Mouse (Mus musculus): ENCODE results near the gene Mettl3. TPM values are rescaled to one million over a fixed set of nuclear protein-coding genes. Genes with fewer than 3 reads are reported as not detected.
A peak's percentile ranks its signal among the peaks of the same experiment; 100 is the strongest.

Gene Mettl3
- polyA plus RNA-seq (2012; rRNA removed) (14.5 and 15.3 TPM in 2 replicates), polyA plus RNA-seq (2014; fragmentation: Nextera tagmentation; extraction: Ambion mirVana) (18.1 and 18.2 TPM in 2 replicates)

DNA sequence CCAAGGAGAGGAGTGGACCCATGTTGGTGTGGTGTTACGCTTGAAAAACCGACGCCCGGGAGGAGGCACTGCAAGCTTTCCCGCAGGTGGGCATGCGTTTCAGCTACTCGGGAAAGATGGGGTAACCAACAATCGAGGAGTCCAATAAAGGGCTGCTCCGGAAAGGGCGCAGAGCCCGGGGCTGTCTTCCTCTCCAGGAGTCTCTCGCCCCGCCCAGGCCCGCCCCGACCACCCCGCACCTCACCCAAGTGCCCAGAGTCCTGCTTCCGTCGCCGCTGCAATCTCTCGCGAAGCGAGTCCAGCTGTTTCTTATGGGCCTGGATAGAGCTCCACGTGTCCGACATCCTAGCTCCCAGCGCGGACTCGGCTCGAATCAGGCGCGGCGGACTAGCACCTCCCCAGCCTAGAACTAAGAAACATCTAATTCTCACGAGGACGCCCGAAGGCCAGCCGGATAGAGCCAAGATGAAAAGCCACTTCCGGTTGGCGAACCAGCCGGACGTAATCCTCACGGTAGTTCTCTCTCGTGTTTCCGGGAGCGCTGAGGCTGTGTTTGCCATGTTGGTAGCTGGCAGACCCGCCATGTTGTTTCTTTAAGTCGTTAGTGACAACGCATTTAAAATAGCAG lies at the start of gene Mettl3:
Mettl3 (minus strand) TSS at position 485 of the 628 bp plus-strand sequence.
- Histone ChIP-seq H3K9me3 (ENCODE audit: control insufficient read depth, low read length) (no peaks in the 10 kb centered on the region), H3K4me1 (replicated peaks; ENCODE audit: control insufficient read depth in 2 of 2, insufficient read depth in 2 of 2, low read length in 1 of 2) (peaks cover 16 to 24% of the 10 kb centered on the region in 2 experiments), H3K36me3 (replicated peaks; ENCODE audit: control insufficient read depth, insufficient read depth, low read depth) (peaks cover 3% of the 10 kb centered on the region), H3K27me3 (ENCODE audit: control insufficient read depth, insufficient read depth, low read length) (no peaks in the 10 kb centered on the region), H3K4me2 (ENCODE audit: low read depth) (peak within 1 kb of the TSS; percentile 85), H3K9ac (replicated peaks) (peak within 1 kb of the TSS; percentile 87), H3K27ac (peak within 1 kb of the TSS; percentile 89), H3K4me3 (ENCODE audit: insufficient read depth in 1 of 2, low read depth in 2 of 2, low read length in 2 of 2) (peak within 1 kb of the TSS; percentile 90 to 93)
- peak; percentile 85 to 94 (median 87) for DNase-seq (ENCODE audit: low read depth in 3 of 3, low spot score in 3 of 3)
- TF ChIP-seq CTCF (IDR thresholded peaks at IDR 0.05; ENCODE audit: low read depth) (0 out of 2 replicates have a peak, but pooled peaks have one; percentile 5), EP300 (IDR thresholded peaks at IDR 0.05; ENCODE audit: low read depth) (no peak; the same call in 1 of the 2 replicates)
- WGBS (ENCODE audit: insufficient replicate concordance), result under 1% methylated on average over 45 of the region's 46 CpGs
- peak; percentile 90 for ATAC-seq (ENCODE audit: insufficient read depth)

DNA sequence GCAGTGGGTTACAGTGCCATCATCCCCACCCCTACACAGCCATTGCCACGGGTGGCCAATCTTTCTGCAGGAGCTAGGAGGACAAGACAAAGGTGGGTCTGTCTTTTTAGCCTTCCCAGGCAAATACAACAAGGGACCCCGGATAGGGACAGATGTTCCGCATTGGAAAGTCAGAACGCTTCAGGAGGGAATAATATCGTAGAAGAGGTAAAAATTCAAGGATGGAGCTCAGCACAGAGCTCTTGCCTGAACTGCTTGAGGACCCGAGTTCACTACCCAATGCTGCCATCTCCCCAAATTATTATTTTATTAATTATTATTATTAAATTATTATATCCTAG lies 34.6 kb upstream of the Mettl3 start:
- Histone ChIP-seq H3K9ac (replicated peaks) (no peak overlapping the region), H3K9me3 (ENCODE audit: control insufficient read depth, low read length) (no peaks in the 10 kb centered on the region), H3K27me3 (ENCODE audit: control insufficient read depth, insufficient read depth, low read length) (no peaks in the 10 kb centered on the region), H3K4me3 (ENCODE audit: insufficient read depth in 1 of 2, low read depth in 2 of 2, low read length in 2 of 2) (no peak overlapping the region), H3K27ac (no peak overlapping the region), H3K4me1 (replicated peaks; ENCODE audit: control insufficient read depth in 2 of 2, insufficient read depth in 2 of 2, low read length in 1 of 2) (peaks cover 0 to 5% of the 10 kb centered on the region in 2 experiments; a peak in 2 of 4 replicates), H3K36me3 (replicated peaks; ENCODE audit: control insufficient read depth, insufficient read depth, low read depth) (no peaks in the 10 kb centered on the region), H3K4me2 (ENCODE audit: low read depth) (no peak overlapping the region)
- DNase-seq (ENCODE audit: low read depth in 3 of 3, low spot score in 3 of 3) (no peak), ATAC-seq (ENCODE audit: insufficient read depth) (no peak)
- 62% methylated on average over 6 of the region's 6 CpGs for WGBS (ENCODE audit: insufficient replicate concordance)
- no peak for TF ChIP-seq EP300 (IDR thresholded peaks at IDR 0.05; ENCODE audit: low read depth)
- no peak for TF ChIP-seq CTCF (IDR thresholded peaks at IDR 0.05; ENCODE audit: low read depth)

DNA sequence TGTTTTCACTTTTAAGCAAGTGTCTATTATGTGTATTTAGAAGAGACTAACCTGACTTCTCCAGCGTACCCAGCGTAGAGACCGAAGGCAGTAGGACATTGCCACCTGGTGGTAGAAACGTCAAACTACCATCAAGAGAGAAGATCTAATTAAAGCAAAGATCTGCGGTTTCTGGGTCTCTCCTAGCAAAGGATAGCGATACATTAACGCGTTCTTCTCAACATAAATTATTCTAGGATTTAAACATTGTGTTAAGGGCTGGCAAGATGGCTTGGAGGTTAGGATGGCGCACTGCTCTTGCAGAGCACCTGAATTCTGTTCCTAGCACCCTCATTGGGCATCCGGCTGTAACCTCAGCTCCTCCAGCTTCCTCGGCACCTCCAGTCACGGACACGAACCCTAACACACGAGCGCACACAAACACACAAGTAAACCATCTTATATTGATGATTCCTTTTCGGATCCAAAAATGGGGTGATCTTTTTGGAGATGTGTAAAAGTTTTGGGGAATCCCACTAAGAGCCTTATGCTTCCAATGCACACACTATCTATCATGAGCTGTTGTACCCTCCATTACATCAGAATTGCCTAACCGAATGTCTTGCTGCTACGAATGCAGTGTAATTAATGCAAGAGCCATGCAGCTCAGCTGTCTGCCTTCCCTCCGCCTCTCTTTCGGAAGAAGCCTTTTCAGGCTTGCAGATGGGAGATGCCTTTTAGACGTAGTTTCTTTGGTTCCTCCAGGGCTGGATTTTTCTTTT lies 34.0 kb upstream of the Mettl3 start:
- peak; percentile 45 to 55 (median 48) for DNase-seq (ENCODE audit: low read depth in 3 of 3, low spot score in 3 of 3)
- H3K4me2 ChIP-seq (ENCODE audit: low read depth), result 0 out of 2 replicates have a peak overlapping the region, but pooled peaks have one; percentile 6
- no peaks in the 10 kb centered on the region for H3K9me3 ChIP-seq (ENCODE audit: control insufficient read depth, low read length)
- no peak overlapping the region for H3K4me3 ChIP-seq (ENCODE audit: insufficient read depth in 1 of 2, low read depth in 2 of 2, low read length in 2 of 2)
- no peak overlapping the region for H3K27ac ChIP-seq
- no peaks in the 10 kb centered on the region for H3K27me3 ChIP-seq (ENCODE audit: control insufficient read depth, insufficient read depth, low read length)
- H3K4me1 ChIP-seq (replicated peaks; ENCODE audit: control insufficient read depth in 2 of 2, insufficient read depth in 2 of 2, low read length in 1 of 2), result peaks cover 0 to 5% of the 10 kb centered on the region in 2 experiments; a peak in 2 of 4 replicates
- no peak overlapping the region for H3K9ac ChIP-seq (replicated peaks)
- ATAC-seq (ENCODE audit: insufficient read depth), result no peak
- H3K36me3 ChIP-seq (replicated peaks; ENCODE audit: control insufficient read depth, insufficient read depth, low read depth), result no peaks in the 10 kb centered on the region
- TF ChIP-seq EP300 (IDR thresholded peaks at IDR 0.05; ENCODE audit: low read depth) (no peak), CTCF (IDR thresholded peaks at IDR 0.05; ENCODE audit: low read depth) (peak; percentile 79)
- 25% methylated on average over 21 of the region's 21 CpGs for WGBS (ENCODE audit: insufficient replicate concordance)

GRCm38 (mm10) chr14:52332171-52332570 lies 27.2 kb upstream of the Mettl3 start:
- no peak overlapping the region for H3K27ac ChIP-seq
- H3K4me1 ChIP-seq (replicated peaks; ENCODE audit: control insufficient read depth in 2 of 2, insufficient read depth in 2 of 2, low read length in 1 of 2), result no peaks in the 10 kb centered on the region
- ATAC-seq (ENCODE audit: insufficient read depth), result no peak
- WGBS (ENCODE audit: insufficient replicate concordance), result 62% methylated on average over 3 of the region's 3 CpGs
- no peak for TF ChIP-seq EP300 (IDR thresholded peaks at IDR 0.05; ENCODE audit: low read depth)
- TF ChIP-seq CTCF (IDR thresholded peaks at IDR 0.05; ENCODE audit: low read depth), result no peak
- no peak overlapping the region for H3K4me3 ChIP-seq (ENCODE audit: insufficient read depth in 1 of 2, low read depth in 2 of 2, low read length in 2 of 2)
- H3K36me3 ChIP-seq (replicated peaks; ENCODE audit: control insufficient read depth, insufficient read depth, low read depth), result no peaks in the 10 kb centered on the region
- no peak overlapping the region for H3K9ac ChIP-seq (replicated peaks)
- H3K4me2 ChIP-seq (ENCODE audit: low read depth), result no peak overlapping the region
- DNase-seq (ENCODE audit: low read depth in 3 of 3, low spot score in 3 of 3), result no peak
- H3K9me3 ChIP-seq (ENCODE audit: control insufficient read depth, low read length), result no peaks in the 10 kb centered on the region
- H3K27me3 ChIP-seq (ENCODE audit: control insufficient read depth, insufficient read depth, low read length), result peaks cover 38% of the 10 kb centered on the region
